Comparison of ENCODE assay signal across 8 mouse cellular contexts in genomic region chr15:100199790-100200189, GRCm38 (mm10). TPM values are rescaled to one million over a fixed set of nuclear protein-coding genes. Genes with fewer than 3 reads are reported as not detected.
A peak's percentile ranks its signal among the peaks of the same experiment; 100 is the strongest.
DNase-seq lines count a peak whose midpoint lies in the region; ATAC-seq and TF ChIP-seq lines count a peak whose summit lies in the region.

No protein-coding gene starts in this region.

- intact Hi-C loops in gastrocnemius, adult 2 months (cut with DNase I) = no loop called here
- intact Hi-C loops in heart, postnatal 36 days (cut with DNase I) = no loop called here

- H3K36me3 ChIP-seq in limb, embryonic 14.5 days (ENCODE audit: control insufficient read depth, insufficient read depth, low read length) = peaks cover 77% of the 10 kb centered on the region
- peaks cover 92% of the 10 kb centered on the region for H3K36me3 ChIP-seq in limb, embryonic 10.5 days

- no peak overlapping the region for H3K4me2 ChIP-seq in limb, embryonic 14.5 days (replicated peaks; ENCODE audit: low read depth, low read length, severe bottlenecking)

- no peak for ATAC-seq in limb, embryonic 14.5 days (ENCODE audit: low FRiP score, low read depth)
- ATAC-seq in activated CD4-positive, CD25-positive, alpha-beta regulatory T cell, adult 4 months = no peak
- ATAC-seq in megakaryocyte-erythroid progenitor cell, adult 5-6 weeks (replicated peaks; ENCODE audit: low FRiP score, low TSS enrichment, poor library complexity, severe bottlenecking) = no peak

- no peak for TF ChIP-seq POLR2A in limb, embryonic 14.5 days (IDR thresholded peaks at IDR 0.05; ENCODE audit: borderline replicate concordance, extremely low read depth, insufficient read depth, insufficient read length)

- no peak overlapping the region for H3K4me3 ChIP-seq in limb, embryonic 14.5 days (replicated peaks; ENCODE audit: low read length)
- no peak overlapping the region for H3K4me3 ChIP-seq in limb, embryonic 10.5 days
- H3K4me3 ChIP-seq in gastrocnemius, adult 2 months = peak overlapping the region; percentile 60

- H3K4me1 ChIP-seq in limb, embryonic 14.5 days (ENCODE audit: control insufficient read depth, insufficient read depth, low read length) = no peaks in the 10 kb centered on the region
- no peaks in the 10 kb centered on the region for H3K4me1 ChIP-seq in limb, embryonic 10.5 days

- peak; percentile 30; the same call in 1 of the 2 replicates for TF ChIP-seq CTCF in gastrocnemius, adult 2 months (IDR thresholded peaks at IDR 0.05)

- peak; percentile 25 for DNase-seq in limb, embryonic 14.5 days (ENCODE audit: low spot score)
- DNase-seq in limb, embryonic 10.5 days (ENCODE audit: low spot score) = no peak
- peak; percentile 73 for DNase-seq in gastrocnemius, adult 2 months
- peak; percentile 35 to 46 for DNase-seq in heart, postnatal 36 days
- peak; percentile 66 for DNase-seq in skeletal muscle tissue, adult 2 months (ENCODE audit: low read depth, low spot score)
- DNase-seq in adipocyte (ENCODE audit: low spot score) = no peak

- 67% methylated on average over 3 of the region's 3 CpGs for WGBS in limb, embryonic 14.5 days
- 77% methylated on average over 3 of the region's 3 CpGs for WGBS in limb, embryonic 10.5 days

- no peak overlapping the region for H3K27ac ChIP-seq in limb, embryonic 14.5 days (replicated peaks; ENCODE audit: low read depth, low read length)
- no peak overlapping the region for H3K27ac ChIP-seq in limb, embryonic 10.5 days
- peak overlapping the region; percentile 94 for H3K27ac ChIP-seq in gastrocnemius, adult 2 months

- H3K27me3 ChIP-seq in limb, embryonic 14.5 days (ENCODE audit: control insufficient read depth, insufficient read depth, low read length) = no peaks in the 10 kb centered on the region
- no peaks in the 10 kb centered on the region for H3K27me3 ChIP-seq in limb, embryonic 10.5 days (ENCODE audit: low read depth, poor library complexity, severe bottlenecking)

- no peak overlapping the region for H3K9ac ChIP-seq in limb, embryonic 14.5 days (ENCODE audit: low read depth, low read length, severe bottlenecking)

- no peaks in the 10 kb centered on the region for H3K9me3 ChIP-seq in limb, embryonic 14.5 days (ENCODE audit: control insufficient read depth, low read length)
- no peaks in the 10 kb centered on the region for H3K9me3 ChIP-seq in limb, embryonic 10.5 days (replicated peaks)

RNA-seq across cellular contexts. Expression of gene Atf1, which starts 27.8 kb away (rescaled TPM):
- polyA plus RNA-seq in limb, embryonic 14.5 days (2012; rRNA removed) = 44.2 and 49.4 TPM in 2 replicates
- polyA plus RNA-seq in limb, embryonic 14.5 days (2014; fragmentation: Nextera tagmentation; extraction: Ambion mirVana) = 32.8 and 43.1 TPM in 2 replicates
- 42.5 and 43.0 TPM in 2 replicates for polyA plus RNA-seq in limb, embryonic 10.5 days (2016; fragmentation: Nextera tagmentation; extraction: Ambion mirVana)
- 10 to 100 TPM; 55.4 to 56.6 TPM for total RNA-seq in gastrocnemius, adult 2 months (2021)
- total RNA-seq in heart, postnatal 36 days (2021) = 10 to 100 TPM; 40.5 to 53.9 TPM
- 10 to 100 TPM; 29.9 to 35.7 TPM for polyA plus RNA-seq in activated CD4-positive, CD25-positive, alpha-beta regulatory T cell, adult 4 months (2017; shearing (Covaris generic))
- total RNA-seq in megakaryocyte-erythroid progenitor cell, adult 5-6 weeks (2014; fragmentation: Nextera tagmentation) = 82.7 and 87.7 TPM in 2 replicates
- 94.7 and 123 TPM in 2 replicates for total RNA-seq in megakaryocyte-erythroid progenitor cell, adult 5-6 weeks (2017)

Comparison
In these comparisons a context has a peak if more than half of its experiments do, and no peak if none do; other contexts are left out.
1. DNase-seq: peak in limb, embryonic 14.5 days (single experiment), gastrocnemius, adult 2 months (single experiment), heart, postnatal 36 days (2 of 2) and skeletal muscle tissue, adult 2 months (single experiment); none in limb, embryonic 10.5 days (single experiment) and adipocyte (single experiment).